Mouse (Mus musculus) frontal cortex, adult 2 months (tissue): Measurements from ENCODE around the gene Kank1. TPM values are rescaled to one million over a fixed set of nuclear protein-coding genes. Genes with fewer than 3 reads are reported as not detected.

Source experiments
- DNase-seq, 2 experiments: peaks; one replicate each; pipeline ENCODE4 v3.0.0; 2022; ENCODE audit warnings: low spot score in 1 of 2; ENCODE audit errors: extremely low spot score in 1 of 2
- polyA plus RNA-seq: library from polyadenylated mRNA; depleted of rRNA; stranded (reverse); fragments of >200 nt; gene quantifications from 2 replicates; pipeline ENCODE4 v1.2.3, GENCODE M21; 2012

Gene Kank1
- polyA plus RNA-seq, 1 experiment = 17.3 TPM

GRCm38 (mm10) chr19:25249230-25249629 lies 12.5 kb downstream of the Kank1 start:
- no peak for DNase-seq

GRCm38 (mm10) chr19:25251610-25252140 lies 14.9 kb downstream of the Kank1 start:
- no peak for DNase-seq

- no peak for DNase-seq
These were observed 16.4 kb downstream of the Kank1 start for GRCm38 (mm10) chr19:25253198-25253597.

DNA sequence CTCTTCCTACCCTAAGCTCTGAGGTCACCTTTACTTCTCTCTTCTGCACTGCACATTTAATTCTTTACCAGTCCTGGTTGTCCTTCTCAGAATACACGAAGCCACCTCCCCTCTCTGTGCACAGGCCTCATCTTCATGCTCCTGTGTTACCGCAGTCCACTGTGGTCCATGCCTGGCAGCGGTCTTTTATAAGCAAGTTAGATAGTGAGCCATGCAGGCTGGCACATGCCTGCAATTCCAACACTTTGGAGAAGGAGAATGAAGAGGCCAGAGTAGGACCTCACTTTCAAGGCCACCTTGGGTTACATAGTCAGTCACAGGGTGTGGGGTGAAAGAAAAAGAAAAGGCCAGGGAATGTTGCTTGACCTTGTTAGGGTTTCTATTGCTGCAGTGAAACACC lies 16.9 kb downstream of the Kank1 start:
- DNase-seq = no peak

- DNase-seq = no peak
These were observed 21.5 kb downstream of the Kank1 start for GRCm38 (mm10) chr19:25258321-25258720.

GRCm38 (mm10) chr19:25266181-25266580 lies 29.4 kb downstream of the Kank1 start:
- DNase-seq = no peak

- DNase-seq = peak in 1 of 2 experiments; percentile 35
These were observed 30.5 kb downstream of the Kank1 start for GRCm38 (mm10) chr19:25267247-25267646.

DNA sequence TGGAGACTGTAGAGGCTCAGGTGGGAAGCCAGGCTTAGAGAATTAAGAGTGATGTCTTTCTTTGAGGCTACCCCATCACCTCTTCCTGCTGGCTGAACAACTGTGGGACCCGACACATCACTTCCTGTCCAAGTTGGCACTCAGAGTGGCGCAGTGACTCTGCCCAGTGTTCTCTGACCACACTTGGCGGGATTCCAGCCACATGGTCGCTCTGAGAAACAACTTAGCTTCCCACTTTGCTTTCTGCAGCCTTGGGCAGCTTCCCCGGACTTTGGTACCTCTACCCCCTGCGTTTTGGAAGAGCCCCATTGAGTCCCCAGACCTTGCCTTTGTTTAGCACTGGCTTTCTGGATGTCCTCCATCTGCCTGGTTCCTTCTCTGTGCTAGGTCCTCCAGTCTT lies 31.8 kb downstream of the Kank1 start:
- peak; percentile 38 to 68 for DNase-seq

DNA sequence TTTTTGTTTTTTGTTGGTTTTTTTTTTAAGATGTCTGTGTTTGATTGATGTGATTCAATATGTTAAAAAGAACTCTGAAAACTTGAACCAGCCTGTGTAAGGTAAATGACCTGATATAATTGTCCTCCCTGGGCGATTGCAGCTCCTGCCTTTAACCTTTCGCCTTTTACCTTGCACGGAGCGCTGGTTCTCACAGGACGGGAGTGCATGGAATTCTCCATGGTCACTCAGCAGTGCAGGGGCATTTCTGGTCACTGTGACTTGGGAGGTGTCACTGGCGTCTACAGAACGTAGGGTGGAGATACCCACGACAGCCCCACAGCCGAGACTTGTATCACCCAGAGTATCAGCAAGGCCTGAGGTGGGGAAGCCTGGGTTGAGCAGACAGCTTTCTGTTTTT lies 34.8 kb downstream of the Kank1 start:
- DNase-seq = no peak

GRCm38 (mm10) chr19:25273179-25273578 lies 36.4 kb downstream of the Kank1 start:
- no peak for DNase-seq

DNA sequence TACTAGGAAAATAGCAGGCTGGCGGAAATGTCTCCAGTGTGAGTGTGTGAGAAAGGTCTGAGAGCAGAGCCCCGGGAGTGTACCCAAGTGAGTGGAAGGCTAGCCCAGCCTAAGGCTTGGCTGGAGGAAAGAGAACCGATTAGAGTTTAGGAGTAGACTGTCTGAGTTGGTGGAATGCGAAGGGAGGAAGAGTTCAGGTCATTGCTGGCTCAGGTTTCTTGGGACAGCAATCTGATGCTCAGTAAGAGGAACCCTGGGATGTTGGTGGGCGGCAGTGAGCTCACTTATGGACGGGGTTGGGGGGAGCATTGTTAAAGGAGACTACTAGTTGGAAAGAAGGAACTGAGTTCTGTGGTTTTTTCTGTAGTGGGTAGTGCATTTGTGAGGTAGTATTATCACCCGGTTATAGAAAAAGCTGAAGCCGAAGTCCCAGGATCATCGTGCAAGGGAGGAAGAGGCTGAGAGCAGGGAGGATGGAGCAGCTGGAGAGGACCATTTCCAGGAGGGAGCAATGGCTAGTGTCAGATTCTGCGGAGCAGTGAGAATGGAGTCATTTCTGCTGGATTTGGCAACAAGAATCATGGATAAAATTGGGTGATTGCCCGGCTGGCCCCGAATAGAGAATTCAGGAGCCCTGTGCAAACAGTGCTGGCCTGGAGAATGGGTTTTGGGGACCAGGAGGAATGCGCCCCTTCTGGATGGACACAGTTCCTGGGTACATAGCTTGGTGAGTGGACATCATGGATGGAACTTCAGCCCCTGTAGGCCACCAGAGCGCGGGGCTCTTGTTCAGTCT lies 40.0 kb downstream of the Kank1 start:
- DNase-seq = no peak

- no peak for DNase-seq
These were observed 41.0 kb downstream of the Kank1 start for GRCm38 (mm10) chr19:25277761-25278160.

GRCm38 (mm10) chr19:25279603-25280002 lies 42.8 kb downstream of the Kank1 start:
- no peak for DNase-seq

DNA sequence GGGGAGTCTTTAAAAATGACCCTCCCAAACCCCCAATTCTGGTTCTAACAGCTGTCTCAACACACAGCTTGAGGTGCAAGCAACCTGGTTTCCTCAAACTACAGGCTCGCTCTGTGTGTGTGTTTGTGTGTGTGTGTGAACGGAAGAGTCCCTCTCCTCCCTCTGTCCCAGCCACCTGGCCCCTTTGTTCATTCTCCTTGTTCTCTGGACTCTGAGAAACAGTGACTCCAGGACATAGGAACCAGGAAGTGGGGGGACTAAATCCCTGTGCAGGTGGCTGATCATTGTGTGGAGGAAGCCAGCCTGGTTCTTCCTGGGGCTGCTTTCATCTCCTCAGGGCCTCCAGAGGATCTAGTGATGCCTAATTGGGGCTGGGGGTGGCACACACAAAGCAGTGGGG lies 46.9 kb downstream of the Kank1 start:
- DNase-seq = no peak

- peak in 1 of 2 experiments; percentile 53 for DNase-seq
These were observed 49.2 kb downstream of the Kank1 start for GRCm38 (mm10) chr19:25285756-25286538.

DNA sequence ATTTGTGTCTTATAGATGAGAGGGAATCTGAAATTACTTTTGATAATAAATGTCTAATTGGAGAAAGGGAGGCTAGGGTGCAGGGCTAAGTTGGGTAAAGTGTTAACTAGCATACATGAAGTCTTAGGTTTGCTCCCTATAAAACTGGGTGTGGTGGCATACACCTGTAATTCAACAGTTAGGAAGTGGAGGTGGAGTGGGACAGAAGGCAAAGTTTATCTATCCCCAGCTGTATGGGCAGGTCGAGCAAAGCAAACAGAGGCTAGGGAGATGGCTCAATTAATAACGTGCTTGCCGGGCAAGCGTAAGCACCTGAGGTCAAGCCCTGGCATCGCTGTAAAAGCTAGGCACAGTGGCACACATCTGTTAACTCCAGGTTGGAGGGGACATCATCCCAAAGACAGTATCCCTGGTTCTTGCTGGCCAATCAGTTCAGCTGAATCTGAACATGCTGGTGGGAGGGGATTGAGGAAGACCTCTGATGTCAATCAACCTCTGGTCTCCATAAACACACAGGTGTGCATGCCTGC lies 54.3 kb downstream of the Kank1 start:
- no peak for DNase-seq

DNA sequence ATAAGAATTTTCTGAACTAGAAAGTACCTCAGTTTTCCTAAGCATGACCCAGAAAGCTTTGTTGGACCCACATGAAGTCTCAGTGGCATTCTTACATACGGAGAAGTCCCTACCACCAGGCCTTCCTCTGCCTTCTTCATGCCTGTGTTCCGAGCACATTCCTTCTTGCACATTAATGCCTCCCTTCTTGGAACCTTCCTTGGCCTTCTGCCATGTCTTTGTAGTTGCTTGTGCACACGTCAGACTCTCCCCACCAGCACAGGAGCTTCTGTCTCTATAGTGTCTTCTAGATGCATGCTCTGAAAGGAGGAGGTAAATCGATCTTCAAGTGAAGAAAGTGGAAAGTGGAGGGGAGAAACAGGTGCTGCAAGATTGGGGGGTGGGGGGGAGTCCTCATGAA lies 58.4 kb downstream of the Kank1 start:
- no peak for DNase-seq

- DNase-seq = no peak
These were observed 60.5 kb downstream of the Kank1 start for GRCm38 (mm10) chr19:25297269-25297668.

DNA sequence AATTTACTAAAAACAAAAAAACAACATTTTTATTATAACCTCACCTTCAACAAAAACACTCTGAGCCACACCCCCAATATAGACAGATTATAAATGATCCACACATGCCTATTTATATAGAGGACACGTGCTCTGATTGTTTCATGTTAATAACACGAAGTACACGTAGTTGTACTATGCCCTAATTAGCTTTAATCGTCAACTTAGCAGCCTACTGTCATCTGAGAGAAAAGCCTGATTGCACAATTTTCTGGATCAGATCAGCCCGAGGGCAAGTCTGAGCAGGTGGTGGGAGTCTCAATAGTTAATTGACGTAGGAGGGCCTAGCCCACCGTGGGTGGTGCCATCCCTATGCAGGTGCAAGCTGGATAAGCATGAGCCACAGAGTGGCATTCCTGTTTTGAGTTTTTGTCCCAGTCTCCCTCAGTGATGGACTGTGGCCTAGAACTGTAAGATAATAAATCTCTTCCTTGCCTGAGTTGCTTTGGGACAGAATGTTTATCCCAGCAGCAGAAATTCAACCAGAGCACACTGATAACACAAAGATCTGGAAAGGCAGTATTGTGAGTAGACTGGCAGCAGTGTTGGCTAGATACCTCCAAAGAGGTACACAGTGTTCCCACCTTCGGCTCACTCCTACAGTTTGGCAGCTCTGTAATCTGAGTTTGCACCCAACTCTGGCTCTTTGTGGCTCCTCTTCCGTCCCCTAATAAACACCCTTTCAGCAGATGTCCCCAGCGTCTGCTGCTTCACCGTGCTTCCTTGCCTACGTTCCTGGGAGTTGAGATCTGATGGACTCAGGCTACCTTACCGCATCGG lies 63.3 kb downstream of the Kank1 start:
- DNase-seq = no peak

DNA sequence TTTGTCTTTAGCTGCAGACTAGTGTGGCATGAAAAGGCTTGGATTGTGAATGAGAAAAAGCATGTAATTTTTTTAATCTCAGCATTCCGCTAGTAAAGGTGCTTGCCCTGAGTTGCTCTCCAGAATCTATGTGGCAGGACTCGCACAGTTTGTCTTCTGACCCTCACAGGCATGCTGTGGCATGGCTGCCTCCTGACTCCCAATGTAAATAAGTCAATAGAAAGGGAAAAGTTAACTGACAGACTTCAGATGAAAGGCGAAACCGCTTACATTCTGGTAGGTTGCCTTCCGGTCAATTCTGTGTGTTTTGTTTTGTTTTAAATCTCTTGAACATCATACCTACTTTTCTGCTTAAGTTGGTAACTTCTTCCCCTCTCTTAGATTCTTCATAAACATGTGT lies 64.4 kb downstream of the Kank1 start:
- DNase-seq = no peak

GRCm38 (mm10) chr19:25306277-25306676 lies 69.5 kb downstream of the Kank1 start:
- DNase-seq = no peak
